Mouse (Mus musculus) thymus, postnatal 10 days (tissue): ENCODE data around the gene Gm21900.
"Not testable (repeated sequence)": the region's sequence is repeated elsewhere in the genome, so short reads cannot be mapped to it uniquely, and the experiment has no call there.

Source experiments
- DNase-seq, 2 experiments: peaks; one replicate each; pipeline ENCODE4 v3.0.0; 2021; ENCODE audit warnings: low spot score in 2 of 2

Gm21900 gene

GRCm38 (mm10) chrY:10616061-10616460 lies at the start of gene Gm21900:
Gm21900 (plus strand) TSS chrY:10616361.
- not testable (repeated sequence) for DNase-seq

GRCm38 (mm10) chrY:10643516-10643915 lies 27.4 kb downstream of the Gm21900 start:
- peak; percentile 4 for DNase-seq
